Mouse (Mus musculus) frontal cortex, adult 2 months (tissue): ENCODE results near the gene Zfp459. TPM values are rescaled to one million over a fixed set of nuclear protein-coding genes. Genes with fewer than 3 reads are reported as not detected.
"Not testable (repeated sequence)": the region's sequence is repeated elsewhere in the genome, so short reads cannot be mapped to it uniquely, and the experiment has no call there.

Experiments used
- DNase-seq, 2 experiments: peaks; one replicate each; pipeline ENCODE4 v3.0.0; 2022; ENCODE audit warnings: low spot score in 1 of 2; ENCODE audit errors: extremely low spot score in 1 of 2
- polyA plus RNA-seq: library from polyadenylated mRNA; depleted of rRNA; stranded (reverse); fragments of >200 nt; gene quantifications from 2 replicates; pipeline ENCODE4 v1.2.3, GENCODE M21; 2012; rRNA removed

Gene Zfp459
- 2.3 and 2.5 TPM in 2 replicates for polyA plus RNA-seq

- DNase-seq, result peak; percentile 8 to 43
Observed at GRCm38 (mm10) chr13:67421207-67421857, at the start of gene Zfp459. Gene Zfp459, minus strand, starts transcription at chr13:67421418.

GRCm38 (mm10) chr13:67469274-67469673 is 48.1 kb upstream of the Zfp459 start:
- no peak for DNase-seq

GRCm38 (mm10) chr13:67463506-67464185 is 42.4 kb upstream of the Zfp459 start:
- not testable (repeated sequence) for DNase-seq

GRCm38 (mm10) chr13:67452021-67452309 is 30.7 kb upstream of the Zfp459 start:
- no peak for DNase-seq

GRCm38 (mm10) chr13:67451172-67452020 is 30.2 kb upstream of the Zfp459 start, which contains the start of gene Zfp874a:
Gene Zfp874a, minus strand, starts transcription at chr13:67451624.
- DNase-seq, result peak; percentile 91 to 95

GRCm38 (mm10) chr13:67437095-67437494 is 15.9 kb upstream of the Zfp459 start:
- DNase-seq, result not testable (repeated sequence)

GRCm38 (mm10) chr13:67428116-67428515 is 6.9 kb upstream of the Zfp459 start:
- DNase-seq, result no peak

- DNase-seq, result not testable (repeated sequence)
Observed at GRCm38 (mm10) chr13:67425699-67426098, 4.5 kb upstream of the Zfp459 start.

GRCm38 (mm10) chr13:67422532-67422931 is 1.3 kb upstream of the Zfp459 start:
- not testable (repeated sequence) for DNase-seq

GRCm38 (mm10) chr13:67420558-67421206 is 536 bp downstream of the Zfp459 start:
- DNase-seq, result no peak

GRCm38 (mm10) chr13:67416811-67417210 is 4.4 kb downstream of the Zfp459 start:
- DNase-seq, result no peak

- no peak for DNase-seq
Observed at GRCm38 (mm10) chr13:67415759-67416158, 5.5 kb downstream of the Zfp459 start.

GRCm38 (mm10) chr13:67413634-67414033 is 7.6 kb downstream of the Zfp459 start:
- DNase-seq, result not testable (repeated sequence)

GRCm38 (mm10) chr13:67399183-67399903 is 21.9 kb downstream of the Zfp459 start, which contains the start of gene Zfp429:
Gene Zfp429, minus strand, starts transcription at chr13:67399819.
- peak; percentile 41 to 80 for DNase-seq

- not testable (repeated sequence) for DNase-seq
Observed at GRCm38 (mm10) chr13:67376255-67376654, 45.0 kb downstream of the Zfp459 start.

GRCm38 (mm10) chr13:67375050-67375911 is 45.9 kb downstream of the Zfp459 start, which contains the start of the genes Gm28041 and Zfp456:
Gene Gm28041, minus strand, starts transcription at chr13:67375733.
Gene Zfp456, minus strand, starts transcription at chr13:67375810.
- DNase-seq, result peak; percentile 13 to 66

GRCm38 (mm10) chr13:67360131-67360744 is 61.0 kb downstream of the Zfp459 start, which contains the start of the genes Gm28044 and Zfp953:
Gene Gm28044, minus strand, starts transcription at chr13:67360536.
Gene Zfp953, minus strand, starts transcription at chr13:67360605.
- DNase-seq, result peak; percentile 89 to 95
